Mouse (Mus musculus): ENCODE measurements at regions not wholly inside any gene's neighbourhood (a gene's known extent, or its start where the extent isn't known, plus 50 kb on each side); places are given as distances from the start of the nearest gene placed in this dataset.

- no peak for DNase-seq
Observed at GRCm38 (mm10) chr5:62997464-62997863, 183.8 kb downstream of the Dthd1 start.

- no peak for DNase-seq
Observed at GRCm38 (mm10) chr5:63034446-63034845, 220.8 kb downstream of the Dthd1 start.

GRCm38 (mm10) chr5:63045751-63046150, 232.1 kb downstream of the Dthd1 start:
- DNase-seq: no peak

- no peak for DNase-seq
Observed at GRCm38 (mm10) chr5:63063301-63063700, 249.7 kb downstream of the Dthd1 start.

- no peak for DNase-seq
Observed at GRCm38 (mm10) chr5:63066872-63067271, 253.2 kb downstream of the Dthd1 start.

- no peak for DNase-seq
Observed at GRCm38 (mm10) chr5:63098129-63098528, 284.5 kb downstream of the Dthd1 start.

GRCm38 (mm10) chr5:63132552-63132951, 318.9 kb downstream of the Dthd1 start:
- no peak for DNase-seq

GRCm38 (mm10) chr5:63137957-63138356, 324.3 kb downstream of the Dthd1 start:
- no peak for DNase-seq

- no peak for DNase-seq
Observed at GRCm38 (mm10) chr5:63169687-63170086, 356.1 kb downstream of the Dthd1 start.

GRCm38 (mm10) chr5:63170493-63170892, 356.9 kb downstream of the Dthd1 start:
- DNase-seq: no peak

- no peak for DNase-seq
Observed at GRCm38 (mm10) chr5:63213381-63213780, 399.8 kb downstream of the Dthd1 start.

GRCm38 (mm10) chr5:63219467-63219866, 405.8 kb downstream of the Dthd1 start:
- no peak for DNase-seq

GRCm38 (mm10) chr5:63262568-63262967, 386.3 kb upstream of the Nwd2 start:
- DNase-seq: peak; percentile 54

Data from adrenal gland, postnatal 25 days (tissue).